Mouse (Mus musculus) cerebellum, adult 2 months (tissue): ENCODE measurements at regions not wholly inside any gene's neighbourhood (a gene's known extent, or its start where the extent isn't known, plus 50 kb on each side); places are given as distances from the start of the nearest gene placed in this dataset.

Experiments
- CTCF ChIP-seq: fragments of 200-500 bp; IDR thresholded peaks from 2 replicates; pipeline ENCODE4 v1.5.1; 2011; ENCODE audit warnings: low read depth, mild to moderate bottlenecking, control low read depth, low read length, moderate library complexity, borderline replicate concordance; ENCODE audit not compliant: insufficient read depth
- POLR2A ChIP-seq: fragments of 200-500 bp; IDR thresholded peaks from 2 replicates; pipeline ENCODE4 v1.6.1; 2011; ENCODE audit warnings: low read length, control low read depth, borderline replicate concordance; ENCODE audit not compliant: insufficient read depth

DNA sequence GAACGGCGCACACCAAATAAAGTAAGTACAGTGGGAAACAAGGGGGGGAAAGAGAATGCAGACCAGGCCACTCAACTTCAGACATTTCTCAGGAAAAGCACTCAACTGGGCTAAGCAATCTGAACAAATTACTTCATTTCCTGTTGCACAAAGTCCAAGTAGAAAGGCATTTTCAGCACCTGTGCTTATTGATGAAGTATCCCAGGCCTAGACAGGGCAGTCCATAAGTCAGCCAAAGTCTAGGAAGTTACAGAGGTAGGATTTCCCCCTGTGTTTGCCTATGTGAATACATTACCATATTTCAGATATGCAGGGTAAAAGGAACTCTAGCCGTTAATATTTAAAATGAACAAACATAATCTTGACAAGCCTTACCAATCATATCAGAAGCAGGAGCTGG, 304.3 kb downstream of the Gm11232 start:
- TF ChIP-seq CTCF (no peak), POLR2A (no peak)
